Mouse (Mus musculus) retina, embryonic 14.5 days (tissue): Measurements from ENCODE around the gene Wrnip1.
"Not testable (repeated sequence)": the region's sequence is repeated elsewhere in the genome, so short reads cannot be mapped to it uniquely, and the experiment has no call there.

Experiments
- DNase-seq: peaks from one replicate; pipeline ENCODE4 v3.0.0-alpha.2; 2015; ENCODE audit warnings: low spot score

The Wrnip1 gene

DNA sequence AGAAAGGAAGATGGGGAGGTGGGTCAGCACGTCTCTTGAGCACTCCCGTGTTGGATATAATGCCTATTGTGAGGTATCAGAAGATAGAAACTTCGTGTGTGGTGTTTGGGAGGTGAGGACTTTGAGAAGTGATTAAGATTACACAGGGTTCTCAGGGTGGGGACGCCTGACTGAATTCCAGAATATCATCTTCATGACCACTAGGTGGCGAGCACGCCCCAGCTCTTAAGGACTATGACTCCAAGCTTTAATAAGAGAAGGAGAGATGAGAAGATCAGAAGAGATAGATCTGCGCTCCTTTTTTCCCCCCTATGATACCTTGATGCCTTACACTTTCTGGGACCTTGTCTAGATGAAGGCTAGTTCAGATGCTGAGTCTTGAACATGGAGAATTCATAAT lies 50.1 kb downstream of the Wrnip1 start:
- peak; percentile 79 for DNase-seq

DNA sequence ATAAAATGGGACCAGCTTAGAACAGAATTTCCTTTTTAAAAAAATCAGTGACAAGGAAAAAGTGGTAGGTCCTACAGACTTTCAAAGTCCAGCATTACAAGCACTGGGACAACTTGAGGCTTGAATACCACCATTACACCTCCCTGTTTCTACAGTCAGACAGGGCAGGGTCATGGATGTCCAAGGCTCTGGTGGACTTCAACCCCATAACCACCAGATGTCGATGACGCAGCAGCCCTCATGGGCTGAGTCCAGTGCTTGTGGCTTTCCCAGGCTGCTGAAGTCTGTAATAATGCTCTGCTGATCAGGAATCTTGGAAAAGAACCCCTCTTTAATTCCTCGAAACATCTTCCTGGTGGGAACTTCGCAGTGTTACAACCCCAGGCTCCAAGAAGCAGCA lies 50.7 kb downstream of the Wrnip1 start:
- no peak for DNase-seq

DNA sequence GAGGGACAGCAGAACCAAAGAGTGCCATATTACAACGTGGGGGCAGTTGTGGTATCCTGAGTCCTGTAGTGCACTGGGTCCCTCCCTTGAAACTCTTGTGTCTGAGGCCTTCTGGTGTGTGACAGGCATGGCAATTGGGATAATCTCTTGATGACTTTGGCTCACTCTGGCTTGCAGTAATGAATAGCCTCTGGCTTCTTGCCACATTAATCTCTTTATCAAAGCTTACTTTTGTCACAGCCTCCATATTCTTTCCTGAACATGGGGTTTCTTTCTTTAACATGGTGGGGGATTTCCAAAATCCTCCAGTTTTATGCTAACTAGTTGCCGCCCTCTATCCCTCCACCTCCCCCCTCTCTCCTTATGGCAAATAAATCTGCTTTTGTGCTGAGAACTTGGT lies 51.2 kb downstream of the Wrnip1 start:
- DNase-seq: no peak

DNA sequence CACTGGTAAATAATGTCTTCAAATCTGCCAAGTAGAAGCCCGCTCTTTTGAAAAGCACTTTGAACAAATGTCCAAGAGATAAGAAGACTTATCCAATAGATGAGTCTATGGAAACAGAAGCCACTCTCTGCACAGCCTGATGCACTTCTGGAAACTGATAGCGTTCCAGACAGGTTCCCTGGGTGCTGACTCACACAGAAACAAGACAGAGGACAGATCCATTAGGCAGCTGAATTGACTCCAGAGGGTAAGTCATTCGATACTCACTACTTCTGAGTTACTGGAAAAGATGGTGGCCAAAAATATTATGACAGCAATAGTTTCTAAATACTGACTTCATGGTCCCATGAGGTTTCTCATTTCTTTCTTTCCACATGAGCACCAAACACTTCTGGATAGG lies 59.0 kb downstream of the Wrnip1 start:
- no peak for DNase-seq

DNA sequence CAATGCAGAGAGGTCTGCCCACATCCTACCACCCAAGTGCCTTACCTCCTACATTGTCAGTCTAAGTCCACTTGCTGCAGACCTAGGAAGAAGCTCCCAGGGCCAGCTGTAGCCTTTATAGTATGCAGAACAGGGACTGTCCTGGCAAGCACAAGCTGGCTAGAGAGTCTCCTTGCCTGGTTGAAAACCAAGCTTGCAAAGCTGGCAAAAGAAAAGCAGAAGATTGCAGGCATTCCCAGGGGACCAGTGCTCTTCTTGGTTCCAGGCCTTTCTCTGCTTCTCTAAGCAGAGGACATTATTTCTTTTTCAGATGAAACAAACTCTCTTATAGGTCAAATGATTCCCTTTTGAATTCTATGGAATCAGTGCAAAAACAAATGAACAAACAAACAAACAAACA lies 61.6 kb downstream of the Wrnip1 start:
- no peak for DNase-seq

DNA sequence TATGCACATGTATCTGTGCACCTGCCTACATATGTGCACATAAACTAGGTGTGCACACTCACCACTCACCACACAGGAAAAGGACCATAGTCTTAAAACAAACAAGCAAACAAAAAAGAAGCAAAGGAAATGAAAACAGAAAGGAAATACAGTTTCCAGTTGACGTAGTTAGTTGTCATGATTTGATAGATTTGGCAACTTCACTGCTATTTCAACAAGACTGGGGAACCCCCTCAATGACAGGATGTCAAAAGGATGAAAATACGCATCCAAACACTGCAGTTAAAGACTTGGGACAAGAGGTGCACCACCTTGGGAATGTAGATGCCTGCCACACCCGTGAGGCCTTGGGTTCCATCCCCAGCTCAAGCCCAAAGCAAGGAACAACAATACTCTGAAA lies 62.7 kb downstream of the Wrnip1 start:
- not testable (repeated sequence) for DNase-seq

DNA sequence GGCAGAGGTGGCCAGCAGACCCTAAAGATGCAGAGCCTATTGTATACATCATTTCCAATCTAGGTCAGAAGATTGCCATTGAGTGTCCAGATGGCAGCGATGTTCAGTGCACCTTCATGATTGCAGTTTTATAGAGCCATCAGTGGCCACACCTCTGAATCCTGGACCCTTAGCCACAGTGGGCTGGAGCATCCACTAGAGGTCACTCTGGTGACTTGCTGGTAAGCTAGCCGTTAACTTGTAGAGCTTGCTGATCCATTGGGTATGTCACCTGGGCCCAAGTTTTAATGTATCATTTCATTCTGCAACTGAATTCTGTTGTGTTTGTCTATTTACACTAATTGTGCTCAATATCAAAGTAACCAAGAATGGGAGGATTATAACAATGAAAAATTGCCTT lies 63.8 kb downstream of the Wrnip1 start:
- peak; percentile 6 for DNase-seq

DNA sequence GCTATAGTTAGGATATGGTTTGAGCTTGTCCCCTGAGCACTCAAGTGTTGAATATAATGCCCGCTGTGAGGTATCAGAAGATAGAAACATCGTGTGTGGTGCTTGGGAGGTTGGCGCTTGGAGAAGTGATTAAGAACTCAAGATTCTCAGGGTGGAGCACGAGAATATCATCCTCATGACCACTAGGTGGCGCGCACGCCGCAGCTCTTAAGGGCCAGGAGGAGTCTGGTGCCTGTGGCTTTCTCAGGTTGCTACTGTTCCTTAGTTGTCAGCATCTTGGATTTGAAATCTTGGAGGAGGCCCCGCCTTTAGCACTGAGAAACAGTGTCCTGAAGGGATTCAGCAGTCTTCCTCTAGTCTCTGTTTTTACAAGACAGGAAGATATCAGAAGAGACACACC lies 64.6 kb downstream of the Wrnip1 start:
- DNase-seq: peak; percentile 82

DNA sequence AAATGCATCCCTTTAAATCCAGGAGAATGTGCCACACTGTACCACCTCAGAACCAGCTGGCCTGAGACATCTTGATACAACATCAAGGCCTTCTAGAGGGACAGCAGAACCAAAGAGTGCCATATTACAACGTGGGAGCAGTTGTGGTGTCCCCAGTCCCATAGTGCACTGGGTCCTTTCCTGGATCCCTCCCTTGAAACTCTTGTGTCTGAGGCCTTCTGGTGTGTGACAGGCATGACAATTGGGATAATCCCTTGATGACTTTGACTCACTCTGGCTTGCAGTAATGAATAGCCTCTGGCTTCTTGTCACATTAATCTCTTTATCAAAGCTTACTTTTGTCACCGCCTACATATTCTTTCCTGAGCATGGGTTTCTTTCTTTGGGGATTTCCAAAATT lies 65.2 kb downstream of the Wrnip1 start:
- peak; percentile 2 for DNase-seq

DNA sequence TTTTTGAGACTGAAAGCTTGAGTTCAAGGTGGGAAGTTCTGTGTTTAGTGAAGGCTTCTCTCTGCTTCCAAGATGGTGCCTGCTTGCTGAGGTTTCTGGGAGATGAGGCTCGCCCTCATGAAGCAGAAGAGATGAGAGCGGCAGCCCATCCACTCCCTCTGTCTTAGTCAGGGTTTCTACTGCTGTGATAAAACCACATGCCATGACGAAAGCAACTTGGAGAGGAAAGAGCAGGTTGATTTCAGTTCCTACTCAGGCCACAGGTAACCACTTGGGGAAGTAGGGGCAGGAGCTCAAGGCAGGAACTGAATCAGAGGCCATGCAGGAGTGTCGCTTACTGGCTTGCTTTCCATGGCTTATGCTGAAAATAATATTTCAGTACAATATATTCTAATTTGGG lies 66.4 kb downstream of the Wrnip1 start:
- not testable (repeated sequence) for DNase-seq

DNA sequence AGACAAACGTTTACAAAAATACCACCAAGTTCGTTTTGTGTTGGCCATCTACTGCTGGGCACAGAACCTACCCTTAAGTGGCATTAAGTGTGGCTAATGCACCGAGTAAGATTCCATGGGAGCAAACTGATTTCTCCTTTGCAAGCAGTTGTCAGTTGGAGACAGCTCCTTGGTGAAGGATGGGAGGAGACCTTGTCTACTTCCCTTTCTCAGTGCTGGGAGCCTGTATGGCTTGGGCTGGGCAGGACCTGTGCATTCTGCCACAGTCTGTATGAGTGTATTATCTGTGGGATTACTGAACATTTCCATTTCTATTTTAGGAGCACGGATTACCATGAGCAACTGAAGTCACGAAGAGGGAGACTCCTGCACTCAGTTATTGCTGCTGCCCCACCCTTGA lies 67.0 kb downstream of the Wrnip1 start:
- DNase-seq: no peak
